Mouse (Mus musculus): Measurements from ENCODE around the gene Ica1.

DNA sequence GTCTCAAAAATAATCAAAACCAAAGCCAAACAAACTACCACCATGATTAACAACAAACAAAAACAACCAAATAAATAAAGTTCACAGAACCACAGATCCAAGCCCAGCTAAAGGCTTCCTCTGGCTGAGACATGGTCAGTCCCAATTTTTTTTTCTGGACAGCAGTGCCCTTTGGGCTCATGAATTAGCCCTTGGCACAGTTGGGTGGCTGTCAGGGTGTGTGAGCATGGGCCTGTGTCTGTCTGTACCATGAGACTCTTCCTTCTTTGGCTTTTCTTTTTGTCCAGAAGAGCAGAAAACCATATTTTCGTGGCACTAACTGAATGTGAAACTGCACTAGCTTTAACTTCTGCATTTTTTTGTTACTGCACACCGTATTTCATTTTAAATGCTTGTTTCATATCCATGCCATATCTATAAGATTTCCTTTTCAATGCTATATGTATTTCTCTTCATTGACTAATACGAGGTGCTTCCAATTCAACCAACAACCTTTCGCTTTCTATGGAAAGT is 34.0 kb downstream of the Ica1 start:
- no peak for TF ChIP-seq CTCF (IDR thresholded peaks at IDR 0.05)
- no peak for TF ChIP-seq EP300 (IDR thresholded peaks at IDR 0.05)
